Mouse (Mus musculus): ENCODE measurements at regions not wholly inside any gene's neighbourhood (a gene's known extent, or its start where the extent isn't known, plus 50 kb on each side); places are given as distances from the start of the nearest gene placed in this dataset.

DNA sequence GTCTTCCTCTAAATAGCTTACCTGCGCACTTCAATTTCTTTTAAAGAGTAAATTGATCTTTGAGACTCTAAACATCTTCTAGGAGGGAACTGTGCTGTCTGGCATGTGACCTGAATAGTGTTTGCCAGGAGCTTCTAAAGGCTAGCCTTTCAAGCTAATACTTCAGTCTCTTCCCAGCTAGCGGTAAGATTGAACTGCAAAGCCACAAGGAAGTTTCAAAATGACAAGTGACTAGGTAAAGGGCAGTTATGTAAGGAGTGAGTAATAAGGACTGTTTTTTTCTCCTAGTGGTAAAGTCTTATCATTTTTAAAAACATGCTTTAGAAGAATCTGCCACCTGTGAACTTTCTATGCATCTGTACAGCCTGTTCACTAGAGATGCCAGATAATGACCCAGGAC lies 211.1 kb downstream of the Kcnrg start:
- DNase-seq (ENCODE audit: low read depth, low spot score), result no peak

DNA sequence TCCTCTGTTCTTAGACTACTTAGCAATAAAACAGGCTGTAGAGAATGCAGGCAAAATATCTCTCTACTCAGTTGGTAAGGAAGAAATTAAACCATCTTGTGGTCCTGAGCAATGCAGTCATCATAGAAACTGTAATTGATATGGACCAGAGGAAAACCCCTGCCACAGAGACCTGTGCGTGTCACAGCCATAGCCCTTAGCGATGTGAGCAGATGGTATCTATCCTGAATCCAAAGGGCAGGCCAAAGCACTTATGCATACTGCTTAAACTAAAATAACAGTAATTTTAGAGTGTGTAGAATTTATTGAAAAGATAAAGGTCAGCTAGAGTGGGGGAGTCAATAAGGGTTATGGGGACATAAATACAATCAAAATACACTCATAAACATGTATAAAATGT lies 212.0 kb downstream of the Kcnrg start:
- no peak for DNase-seq (ENCODE audit: low read depth, low spot score)

DNA sequence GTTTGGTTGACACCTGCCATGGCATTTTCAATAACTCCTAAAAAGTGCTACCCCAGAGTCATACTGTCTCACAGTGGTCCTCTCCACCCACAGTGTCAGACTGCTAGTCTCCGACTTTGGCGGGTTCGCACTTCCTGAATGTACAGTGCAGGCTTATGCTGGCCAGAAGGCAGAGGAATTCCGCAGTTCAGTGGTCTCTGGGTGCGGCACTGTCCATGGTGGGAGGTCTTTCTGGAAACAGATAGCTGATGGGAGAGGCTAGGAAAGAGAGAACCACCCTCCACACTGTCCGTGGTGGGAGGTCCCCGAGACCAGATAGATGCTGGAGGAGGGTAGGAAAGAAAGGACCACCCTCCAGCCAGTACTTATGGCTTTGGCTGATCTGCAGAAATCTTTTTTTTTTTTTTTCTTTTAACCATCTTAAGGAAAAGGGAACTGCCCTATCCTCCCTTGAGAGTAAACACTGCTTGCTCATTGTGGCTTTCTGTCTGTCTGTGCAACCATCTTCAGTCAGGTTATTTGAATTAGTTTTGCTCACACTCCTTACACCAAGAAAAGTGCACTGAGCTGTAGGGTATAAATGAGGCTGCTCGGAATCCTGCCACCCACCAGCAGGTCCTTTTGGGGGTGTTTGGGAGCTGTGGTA lies 227.2 kb downstream of the Kcnrg start:
- DNase-seq (ENCODE audit: low read depth, low spot score), result no peak

- no peak for DNase-seq (ENCODE audit: low read depth, low spot score)
These were observed 228.5 kb downstream of the Kcnrg start for GRCm38 (mm10) chr14:61835729-61836128.

DNA sequence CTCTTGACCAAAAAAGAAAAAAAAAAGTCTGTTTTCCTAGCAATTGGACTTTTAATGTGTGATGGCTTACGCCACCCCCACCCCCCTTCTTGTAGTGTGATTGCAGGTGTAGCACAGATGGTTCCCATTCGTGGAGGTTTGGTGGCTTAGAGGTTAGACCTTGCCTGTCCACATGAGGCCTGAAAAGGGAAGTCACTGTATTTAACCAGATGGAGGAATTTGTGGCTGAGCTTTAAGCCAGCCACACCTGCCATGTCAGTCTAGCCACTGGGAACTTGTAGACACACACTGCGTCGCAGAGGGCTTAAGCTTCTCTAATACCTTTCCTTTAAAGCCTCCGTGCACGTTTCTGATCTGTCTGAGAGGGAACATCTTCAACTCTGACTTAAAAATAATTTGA lies 229.0 kb downstream of the Kcnrg start:
- DNase-seq (ENCODE audit: low read depth, low spot score), result peak; percentile 79

- DNase-seq (ENCODE audit: low read depth, low spot score), result no peak
These were observed 229.7 kb downstream of the Kcnrg start for GRCm38 (mm10) chr14:61836965-61837364.

GRCm38 (mm10) chr14:61837851-61838250 lies 230.6 kb downstream of the Kcnrg start:
- DNase-seq (ENCODE audit: low read depth, low spot score), result no peak

- DNase-seq (ENCODE audit: low read depth, low spot score), result no peak
These were observed 235.2 kb downstream of the Kcnrg start for GRCm38 (mm10) chr14:61842476-61842875.

- no peak for DNase-seq (ENCODE audit: low read depth, low spot score)
These were observed 239.2 kb downstream of the Kcnrg start for GRCm38 (mm10) chr14:61846441-61846840.

DNA sequence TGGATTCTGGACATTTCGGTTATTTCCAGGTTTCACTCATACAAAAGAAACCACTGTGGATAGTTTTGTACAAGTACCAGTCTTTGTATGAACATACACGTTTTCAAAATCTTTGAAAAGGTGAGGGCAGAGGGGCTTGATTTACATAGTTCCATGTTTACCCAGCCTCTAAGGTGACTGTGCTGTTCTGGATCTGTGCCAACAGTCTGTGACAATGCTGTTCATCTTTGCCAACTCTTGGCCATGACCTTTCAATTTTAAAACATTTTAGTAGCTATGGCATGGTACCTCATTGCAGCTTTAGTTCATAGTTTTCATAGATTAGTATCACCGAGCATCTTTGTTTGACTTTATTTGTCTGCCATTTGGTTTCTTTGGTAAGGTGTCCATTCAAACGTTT lies 243.0 kb downstream of the Kcnrg start:
- DNase-seq (ENCODE audit: low read depth, low spot score), result no peak

DNA sequence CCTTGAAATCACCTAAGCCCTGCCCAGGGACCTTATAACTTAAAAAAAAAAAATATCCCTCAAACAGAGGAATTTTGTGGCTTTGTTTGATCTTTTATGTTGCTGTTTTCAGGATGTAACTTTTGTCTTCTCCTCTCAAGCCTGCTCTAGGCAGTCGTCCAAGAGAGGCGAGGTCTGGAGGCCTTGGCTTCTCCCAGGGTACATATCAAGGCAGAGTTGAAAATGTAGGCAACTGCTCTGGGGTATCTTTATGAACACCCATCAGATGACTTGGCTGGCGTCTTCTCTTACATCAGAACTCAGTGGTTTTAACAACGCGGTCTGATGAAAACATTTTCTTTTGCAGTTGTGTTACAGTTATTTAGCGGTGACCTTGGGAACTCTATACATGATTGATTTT lies 250.4 kb downstream of the Kcnrg start:
- no peak for DNase-seq (ENCODE audit: low read depth, low spot score)

DNA sequence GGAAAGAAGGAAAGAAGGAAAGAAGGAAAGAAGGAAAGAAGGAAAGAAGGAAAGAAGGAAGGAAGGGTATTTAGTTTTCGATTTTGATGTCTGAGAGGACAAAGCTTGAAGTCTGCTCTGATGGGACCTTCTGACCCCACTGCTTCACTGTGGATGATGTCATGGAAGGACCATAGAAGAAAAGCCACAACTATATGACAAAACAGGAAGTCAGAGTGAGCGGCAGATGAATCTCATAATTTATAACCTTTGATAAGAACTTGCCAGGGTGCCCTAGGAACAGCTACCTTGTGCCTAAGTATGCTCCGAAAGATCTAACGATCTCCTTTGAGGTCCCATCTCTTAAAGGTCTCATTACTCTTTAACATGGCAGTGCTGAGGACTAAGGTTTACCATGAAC lies 253.4 kb downstream of the Kcnrg start:
- no peak for DNase-seq (ENCODE audit: low read depth, low spot score)

GRCm38 (mm10) chr14:61861357-61861958 lies 254.2 kb downstream of the Kcnrg start:
- peak; percentile 77 for DNase-seq (ENCODE audit: low read depth, low spot score)

DNA sequence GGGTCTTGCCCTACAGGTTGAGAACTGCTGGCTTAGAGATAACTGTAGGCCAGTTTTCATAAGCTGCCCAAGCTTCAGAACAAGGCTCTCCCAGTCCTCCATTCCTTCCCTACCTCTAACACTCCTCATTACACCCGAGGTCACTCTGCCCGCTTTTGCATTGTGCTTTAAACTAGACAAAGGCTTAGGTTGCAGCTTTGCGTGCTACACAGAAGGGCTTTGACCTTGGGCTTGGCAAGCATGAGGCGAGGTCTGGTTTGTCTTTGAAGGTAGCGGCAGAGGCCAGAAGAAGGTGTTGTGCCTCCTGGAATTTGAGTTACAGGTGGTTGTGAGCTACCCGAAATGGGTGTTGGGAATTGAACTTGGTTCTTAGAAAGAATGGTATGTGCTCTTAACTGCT lies 255.7 kb downstream of the Kcnrg start:
- no peak for DNase-seq (ENCODE audit: low read depth, low spot score)

GRCm38 (mm10) chr14:61863475-61863874 lies 256.2 kb downstream of the Kcnrg start:
- no peak for DNase-seq (ENCODE audit: low read depth, low spot score)

- DNase-seq (ENCODE audit: low read depth, low spot score), result no peak
These were observed 259.4 kb downstream of the Kcnrg start for GRCm38 (mm10) chr14:61866532-61867268.

DNA sequence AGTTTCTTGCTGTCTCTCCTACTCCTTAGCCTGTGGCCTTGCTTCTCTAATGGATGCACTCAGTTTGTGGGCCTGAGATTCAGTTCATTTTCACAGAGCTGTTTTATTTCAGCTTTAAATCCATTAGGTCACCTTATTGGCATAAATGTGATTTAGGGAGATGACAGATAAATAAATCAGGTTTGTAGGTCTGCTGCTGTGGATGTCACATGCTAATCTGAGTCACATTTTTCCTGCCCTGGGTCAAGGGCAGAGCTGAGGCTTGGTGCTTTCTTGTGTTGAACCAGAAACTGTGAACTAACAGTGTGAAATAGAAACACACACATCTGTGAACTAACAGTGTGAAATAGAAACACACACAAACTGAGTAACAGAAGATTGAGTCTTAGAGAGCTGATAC lies 266.9 kb downstream of the Kcnrg start:
- no peak for DNase-seq (ENCODE audit: low read depth, low spot score)

- no peak for DNase-seq (ENCODE audit: low read depth, low spot score)
These were observed 272.2 kb downstream of the Kcnrg start for GRCm38 (mm10) chr14:61879416-61879815.

DNA sequence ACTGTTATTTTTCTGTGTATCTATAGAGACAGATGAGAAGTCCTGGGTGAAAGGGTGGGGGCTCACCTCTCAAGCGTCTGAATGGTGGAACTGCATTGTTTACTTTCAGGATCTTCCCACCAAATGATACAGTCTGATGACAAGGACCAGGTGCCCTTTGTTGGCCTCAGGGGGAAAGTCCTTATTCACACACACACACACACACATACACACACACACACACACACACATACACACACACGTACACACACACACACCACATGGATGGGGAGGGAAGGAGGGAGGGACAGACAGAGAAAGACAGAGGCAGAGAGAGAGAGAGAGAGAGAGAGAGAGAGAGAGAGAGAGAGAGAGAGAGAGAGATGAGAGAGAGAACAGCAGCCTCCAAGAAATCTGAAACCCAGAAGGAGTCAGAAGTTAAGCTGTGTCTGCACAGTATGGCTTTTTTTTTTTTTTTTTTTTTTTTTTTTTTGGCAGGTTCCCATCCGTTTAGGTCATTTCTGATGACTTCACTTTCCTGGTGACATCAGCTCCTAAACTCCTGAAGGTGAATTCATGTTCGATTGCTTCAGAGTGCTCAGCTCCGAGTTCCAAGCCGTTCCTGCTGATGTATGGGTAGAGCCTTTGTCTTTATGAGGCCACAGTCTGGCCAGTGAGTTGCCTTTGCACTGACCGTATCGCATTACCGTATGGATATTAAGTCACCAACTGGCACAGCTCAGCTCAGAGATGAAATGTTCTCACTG lies 273.4 kb downstream of the Kcnrg start:
- DNase-seq (ENCODE audit: low read depth, low spot score), result no peak

DNA sequence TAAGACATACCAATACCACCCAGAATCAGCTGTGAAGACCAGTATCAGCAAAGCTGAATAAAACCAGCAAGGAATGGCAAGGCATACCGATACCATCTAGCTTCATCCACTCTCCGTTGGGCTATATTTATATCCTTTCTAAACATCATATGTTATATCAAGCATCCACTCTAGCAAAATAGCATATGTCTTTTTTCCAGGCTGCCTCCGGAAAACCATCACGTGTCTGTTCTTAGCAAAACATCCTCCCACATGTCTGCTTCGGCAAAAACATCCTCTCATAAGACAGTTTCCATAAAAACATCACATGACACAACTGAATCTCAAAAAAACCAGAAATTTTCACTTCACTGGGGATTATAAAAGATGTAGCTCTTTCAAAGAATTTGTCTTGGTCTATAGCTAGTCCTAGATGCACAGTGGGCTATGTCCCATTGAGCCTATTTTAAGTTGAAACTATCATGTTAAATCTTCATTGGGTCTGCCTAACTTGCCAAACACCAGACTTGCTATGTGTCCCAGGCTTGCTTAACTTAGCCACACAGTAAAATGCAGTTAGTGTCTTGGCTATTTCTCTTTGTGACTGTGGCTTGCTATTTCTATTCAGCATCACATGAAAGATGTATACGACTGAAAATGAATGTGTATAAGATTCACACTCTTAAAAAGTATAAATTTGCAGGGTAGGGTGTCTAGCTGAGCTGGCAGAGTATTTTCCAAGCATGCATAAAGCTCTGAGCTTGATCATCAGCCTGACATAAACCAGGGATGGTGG lies 278.2 kb downstream of the Kcnrg start:
- DNase-seq (ENCODE audit: low read depth, low spot score), result no peak

DNA sequence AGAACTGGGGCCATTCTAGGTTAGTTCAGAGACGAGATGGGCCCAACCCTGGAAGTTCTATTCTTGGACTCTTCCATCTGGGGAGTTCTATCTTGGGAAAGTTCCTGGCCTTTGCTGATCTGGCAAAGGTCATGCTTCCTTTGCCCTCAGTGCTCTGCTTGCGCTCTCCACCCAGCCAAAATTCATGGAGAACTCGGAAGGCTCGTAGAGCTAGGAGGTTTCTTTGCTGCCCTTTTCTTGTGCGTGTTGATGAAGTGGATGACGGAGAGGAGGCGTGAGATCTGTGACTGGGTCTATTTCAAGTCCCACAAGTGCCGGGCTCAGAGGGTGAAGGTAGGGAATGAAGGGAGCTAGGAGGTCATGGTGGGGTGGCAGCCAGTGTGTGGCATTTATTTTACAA lies 282.4 kb downstream of the Kcnrg start:
- DNase-seq (ENCODE audit: low read depth, low spot score), result no peak

GRCm38 (mm10) chr14:61893786-61894185 lies 286.5 kb downstream of the Kcnrg start:
- DNase-seq (ENCODE audit: low read depth, low spot score), result no peak
